Mouse (Mus musculus) bone marrow macrophage, adult 2 months (primary cell): Measurements from ENCODE around the gene Zic5. TPM values are rescaled to one million over a fixed set of nuclear protein-coding genes. Genes with fewer than 3 reads are reported as not detected.

ENCODE experiments used
- H3K27ac ChIP-seq: 2 replicates; pipeline ENCODE4 v1.5.1; 2012; ENCODE audit warnings: low read depth, low read length; ENCODE audit not compliant: insufficient read depth
- H3K4me1 ChIP-seq: 2 replicates; pipeline ENCODE4 v1.6.1; 2012; ENCODE audit warnings: low read length; ENCODE audit not compliant: control insufficient read depth, insufficient read depth
- H3K4me3 ChIP-seq: 2 replicates; pipeline ENCODE4 v1.5.1; 2012; ENCODE audit warnings: mild to moderate bottlenecking, low read length, moderate library complexity; ENCODE audit not compliant: insufficient read depth
- CTCF ChIP-seq: IDR thresholded peaks from 2 replicates; pipeline ENCODE4 v1.5.1; 2012; ENCODE audit warnings: low read depth, mild to moderate bottlenecking, low read length, moderate library complexity
- POLR2A ChIP-seq: IDR thresholded peaks from 2 replicates; pipeline ENCODE4 v1.6.1; 2012; ENCODE audit warnings: mild to moderate bottlenecking, low read depth, low read length, borderline replicate concordance
- polyA plus RNA-seq: library from polyadenylated mRNA; stranded (reverse); fragments of >200 nt; gene quantifications from 2 replicates; pipeline ENCODE4 v1.2.4, GENCODE M21; 2012; ENCODE audit not compliant: missing spikeins, insufficient read depth, insufficient read length

Gene Zic5
- polyA plus RNA-seq, 1 experiment, result not detected

DNA sequence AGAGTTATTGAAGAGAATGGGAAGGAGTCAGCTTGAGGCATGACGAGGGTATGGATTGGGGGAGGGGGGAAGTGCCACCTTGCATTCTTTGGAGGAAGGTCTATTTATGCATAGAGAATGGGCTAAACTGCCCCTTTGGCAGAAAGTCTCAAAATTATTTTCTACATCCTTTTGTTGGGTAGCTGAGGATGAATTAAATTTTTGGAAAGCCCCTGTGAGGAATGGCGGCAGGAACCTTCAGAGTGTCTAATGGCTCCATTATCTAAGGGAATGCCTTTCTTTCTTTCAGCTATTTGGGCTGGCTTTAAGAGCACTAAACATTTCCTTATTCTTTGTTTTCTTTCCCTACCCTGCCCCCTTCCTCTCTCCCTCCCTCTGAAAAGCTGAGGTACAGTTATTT lies 14.9 kb upstream of the Zic5 start:
- no peaks in the 10 kb centered on the region for H3K4me1 ChIP-seq
- H3K27ac ChIP-seq, result no peak overlapping the region
- TF ChIP-seq CTCF (no peak), POLR2A (no peak)
- H3K4me3 ChIP-seq, result no peak overlapping the region

DNA sequence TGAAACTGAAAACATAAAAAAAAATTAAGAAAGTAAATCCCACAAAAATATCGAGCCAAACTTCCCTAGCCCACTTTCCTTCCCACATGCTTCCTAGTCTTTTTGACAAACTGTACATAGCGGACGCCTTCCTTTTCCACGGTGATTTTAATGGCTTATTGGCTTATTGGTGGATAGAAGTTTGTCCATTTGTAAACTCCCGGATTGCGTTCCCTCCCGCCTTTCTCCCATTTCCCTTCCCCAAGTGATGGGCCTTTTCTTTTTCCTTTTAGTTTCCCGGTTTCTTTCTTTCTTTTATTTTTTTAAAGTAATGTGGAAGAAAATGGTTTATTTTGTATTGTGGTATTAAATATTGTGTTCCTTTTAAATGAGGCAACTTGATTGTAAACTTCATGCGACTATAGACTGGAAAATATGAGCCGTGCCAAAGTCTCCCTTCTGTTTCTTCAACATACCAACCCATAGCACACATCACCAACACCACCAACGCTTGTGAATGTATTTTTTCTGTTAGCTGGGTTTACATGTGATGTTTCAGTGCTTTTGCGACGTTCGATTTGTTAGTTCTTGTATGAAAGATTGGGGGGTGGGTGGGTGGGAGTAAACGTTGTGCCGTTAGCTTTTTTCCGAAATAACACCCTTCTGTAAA lies 14.1 kb upstream of the Zic5 start:
- Histone ChIP-seq H3K4me1 (no peaks in the 10 kb centered on the region), H3K27ac (no peak overlapping the region), H3K4me3 (no peak overlapping the region)
- TF ChIP-seq CTCF, result no peak
- TF ChIP-seq POLR2A, result no peak

GRCm38 (mm10) chr14:122478574-122479011 lies 13.1 kb upstream of the Zic5 start:
- H3K27ac ChIP-seq, result no peak overlapping the region
- no peaks in the 10 kb centered on the region for H3K4me1 ChIP-seq
- TF ChIP-seq POLR2A, result no peak
- TF ChIP-seq CTCF, result no peak
- no peak overlapping the region for H3K4me3 ChIP-seq

GRCm38 (mm10) chr14:122477971-122478573 lies 12.6 kb upstream of the Zic5 start:
- Histone ChIP-seq H3K4me3 (no peak overlapping the region), H3K4me1 (no peaks in the 10 kb centered on the region)
- no peak for TF ChIP-seq POLR2A
- no peak for TF ChIP-seq CTCF

DNA sequence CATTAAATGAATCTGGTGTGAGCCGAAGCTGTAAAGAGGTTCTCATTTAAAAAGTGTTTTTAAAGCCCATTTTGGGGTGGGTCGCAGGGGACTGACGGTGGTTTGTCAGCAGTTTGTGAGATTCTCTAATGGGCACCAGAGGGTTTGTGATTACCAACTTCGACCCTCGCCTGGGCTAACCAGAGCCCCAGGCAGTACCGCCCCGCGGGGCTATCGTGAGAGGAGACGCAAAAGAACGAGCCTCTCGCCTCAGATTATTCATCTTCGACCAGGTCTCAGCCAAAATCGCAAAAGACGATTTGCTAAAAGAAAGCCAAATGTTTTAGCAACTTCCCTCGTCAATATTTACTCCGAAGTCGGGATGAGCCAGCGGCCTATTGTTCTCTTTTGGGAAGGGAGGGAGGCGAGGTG lies 11.8 kb upstream of the Zic5 start:
- TF ChIP-seq POLR2A, result no peak
- no peak for TF ChIP-seq CTCF
- Histone ChIP-seq H3K4me3 (no peak overlapping the region), H3K27ac (no peak overlapping the region), H3K4me1 (no peaks in the 10 kb centered on the region)

More at GRCm38 (mm10) chr14:122477971-122478573, 12.6 kb upstream of the Zic5 start:
- no peak overlapping the region for H3K27ac ChIP-seq

- Histone ChIP-seq H3K4me3 (no peak overlapping the region), H3K4me1 (no peaks in the 10 kb centered on the region), H3K27ac (no peak overlapping the region)
- TF ChIP-seq CTCF, result no peak
- TF ChIP-seq POLR2A, result no peak
These were observed 11.3 kb upstream of the Zic5 start for GRCm38 (mm10) chr14:122476822-122477215.

DNA sequence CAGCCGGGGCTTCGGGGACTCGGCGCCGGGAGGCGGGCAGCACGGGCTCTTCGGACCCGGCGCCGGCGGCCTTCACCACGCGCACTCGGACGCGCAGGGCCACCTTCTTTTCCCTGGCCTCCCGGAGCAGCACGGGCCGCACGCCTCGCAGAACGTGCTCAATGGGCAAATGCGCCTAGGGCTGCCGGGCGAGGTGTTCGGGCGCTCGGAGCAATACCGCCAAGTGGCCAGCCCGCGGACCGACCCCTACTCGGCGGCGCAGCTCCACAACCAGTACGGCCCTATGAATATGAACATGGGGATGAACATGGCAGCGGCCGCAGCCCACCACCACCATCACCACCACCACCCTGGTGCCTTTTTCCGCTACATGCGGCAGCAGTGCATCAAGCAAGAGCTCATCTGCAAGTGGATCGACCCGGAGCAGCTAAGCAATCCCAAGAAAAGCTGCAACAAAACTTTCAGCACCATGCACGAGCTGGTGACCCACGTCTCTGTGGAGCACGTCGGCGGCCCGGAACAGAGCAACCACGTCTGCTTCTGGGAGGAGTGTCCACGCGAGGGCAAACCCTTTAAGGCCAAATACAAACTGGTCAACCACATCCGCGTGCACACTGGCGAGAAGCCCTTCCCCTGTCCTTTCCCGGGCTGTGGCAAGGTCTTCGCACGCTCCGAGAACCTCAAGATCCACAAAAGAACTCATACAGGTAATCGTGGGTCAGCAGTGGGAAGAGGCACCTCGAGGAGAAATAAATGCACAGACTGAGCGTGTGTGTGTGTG lies 10.8 kb upstream of the Zic5 start:
- TF ChIP-seq CTCF, result no peak
- TF ChIP-seq POLR2A, result no peak
- Histone ChIP-seq H3K27ac (no peak overlapping the region), H3K4me1 (peaks cover 2% of the 10 kb centered on the region; the same call in 1 of the 2 replicates), H3K4me3 (peak overlapping the region; percentile 47)

DNA sequence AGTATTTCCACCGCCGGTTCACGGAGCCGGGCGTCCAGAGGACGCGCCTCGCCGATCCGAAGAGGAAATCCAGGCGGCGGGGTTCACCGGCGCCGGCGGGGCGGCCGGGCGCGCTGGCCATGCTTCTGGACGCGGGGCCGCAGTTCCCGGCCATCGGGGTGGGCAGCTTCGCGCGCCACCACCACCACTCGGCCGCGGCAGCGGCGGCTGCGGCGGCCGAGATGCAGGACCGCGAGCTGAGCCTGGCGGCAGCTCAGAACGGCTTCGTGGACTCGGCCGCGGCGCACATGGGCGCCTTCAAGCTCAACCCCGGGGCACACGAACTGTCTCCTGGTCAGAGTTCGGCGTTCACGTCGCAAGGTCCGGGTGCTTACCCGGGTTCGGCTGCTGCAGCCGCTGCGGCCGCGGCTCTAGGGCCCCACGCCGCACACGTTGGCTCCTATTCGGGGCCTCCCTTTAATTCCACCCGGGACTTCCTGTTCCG lies 10.1 kb upstream of the Zic5 start:
- H3K4me3 ChIP-seq, result peak overlapping the region; percentile 47
- H3K4me1 ChIP-seq, result peaks cover 2% of the 10 kb centered on the region; the same call in 1 of the 2 replicates
- no peak overlapping the region for H3K27ac ChIP-seq
- TF ChIP-seq POLR2A, result no peak
- no peak for TF ChIP-seq CTCF

GRCm38 (mm10) chr14:122474891-122475556 lies 9.5 kb upstream of the Zic5 start, which contains the start of gene Zic2:
Gene Zic2, plus strand, starts transcription at chr14:122475435.
- TF ChIP-seq CTCF, result no peak
- no peak for TF ChIP-seq POLR2A
- H3K4me3 ChIP-seq, result peak within 1 kb of the TSS; percentile 47

More at GRCm38 (mm10) chr14:122474891-122475556, 9.5 kb upstream of the Zic5 start, which contains the start of gene Zic2:
- H3K4me1 ChIP-seq, result peaks cover 2% of the 10 kb centered on the region; the same call in 1 of the 2 replicates
- H3K27ac ChIP-seq, result no peak within 1 kb of the TSS
